Mouse (Mus musculus): ENCODE measurements around the gene Smtnl1. TPM values are rescaled to one million over a fixed set of nuclear protein-coding genes. Genes with fewer than 3 reads are reported as not detected.

The Smtnl1 gene
- total RNA-seq, 1 experiment: 4.9 TPM

- Histone ChIP-seq H3K36me3 (ENCODE audit: control insufficient read depth, insufficient read depth, low read length, poor library complexity, severe bottlenecking) (no peaks in the 10 kb centered on the region), H3K4me1 (ENCODE audit: control insufficient read depth in 2 of 2, insufficient read depth in 2 of 2, low read length in 2 of 2, poor library complexity in 1 of 2) (peaks cover 3 to 10% of the 10 kb centered on the region in 2 experiments; a peak in 1 of 4 replicates), H3K9ac (ENCODE audit: insufficient read depth, low read depth, low read length, poor library complexity, severe bottlenecking) (no peak overlapping the region), H3K27ac (ENCODE audit: insufficient read depth, low read depth, low read length, poor library complexity, severe bottlenecking) (no peak overlapping the region), H3K4me3 (ENCODE audit: insufficient read depth in 1 of 2, low read depth in 1 of 2, low read length in 2 of 2, poor library complexity in 1 of 2, severe bottlenecking in 1 of 2) (no peak overlapping the region), H3K9me3 (ENCODE audit: control insufficient read depth, insufficient read depth, low read depth, low read length) (no peaks in the 10 kb centered on the region)
- no peak for DNase-seq (ENCODE audit: low read depth, low spot score)
- in situ Hi-C loops (cut with MboI; ENCODE audit: low sequenced_read_pairs in 2 of 2, unreplicated experiment in 2 of 2): no loop called here
- no peak for TF ChIP-seq ZC3H11A (IDR thresholded peaks at IDR 0.05; ENCODE audit: borderline replicate concordance, low read depth, low read length)
- TF ChIP-seq ZNF384 (IDR thresholded peaks at IDR 0.05; ENCODE audit: low read depth, low read length): no peak
- TF ChIP-seq HCFC1 (IDR thresholded peaks at IDR 0.05; ENCODE audit: borderline replicate concordance, insufficient read depth, low read length): no peak
- no peak for TF ChIP-seq MAFK (IDR thresholded peaks at IDR 0.05; ENCODE audit: insufficient read depth, low read depth, low read length)
- no peak for TF ChIP-seq CHD2 (IDR thresholded peaks at IDR 0.05; ENCODE audit: low read depth, low read length)
Observed at GRCm38 (mm10) chr2:84773195-84773594, 49.3 kb downstream of the Smtnl1 start.

GRCm38 (mm10) chr2:84772454-84772853 is 50.0 kb downstream of the Smtnl1 start:
- H3K4me1 ChIP-seq (ENCODE audit: control insufficient read depth in 2 of 2, insufficient read depth in 2 of 2, low read length in 2 of 2, poor library complexity in 1 of 2): peaks cover 3 to 10% of the 10 kb centered on the region in 2 experiments; a peak in 1 of 4 replicates
- no peak for DNase-seq (ENCODE audit: low read depth, low spot score)
- no peak overlapping the region for H3K9ac ChIP-seq (ENCODE audit: insufficient read depth, low read depth, low read length, poor library complexity, severe bottlenecking)
- no peak overlapping the region for H3K4me3 ChIP-seq (ENCODE audit: insufficient read depth in 1 of 2, low read depth in 1 of 2, low read length in 2 of 2, poor library complexity in 1 of 2, severe bottlenecking in 1 of 2)
- H3K36me3 ChIP-seq (ENCODE audit: control insufficient read depth, insufficient read depth, low read length, poor library complexity, severe bottlenecking): no peaks in the 10 kb centered on the region
- H3K9me3 ChIP-seq (ENCODE audit: control insufficient read depth, insufficient read depth, low read depth, low read length): no peaks in the 10 kb centered on the region
- no peak overlapping the region for H3K27ac ChIP-seq (ENCODE audit: insufficient read depth, low read depth, low read length, poor library complexity, severe bottlenecking)
- no peak for TF ChIP-seq CHD2 (IDR thresholded peaks at IDR 0.05; ENCODE audit: low read depth, low read length)
- no peak for TF ChIP-seq HCFC1 (IDR thresholded peaks at IDR 0.05; ENCODE audit: borderline replicate concordance, insufficient read depth, low read length)
- TF ChIP-seq ZNF384 (IDR thresholded peaks at IDR 0.05; ENCODE audit: low read depth, low read length): no peak
- no peak for TF ChIP-seq MAFK (IDR thresholded peaks at IDR 0.05; ENCODE audit: insufficient read depth, low read depth, low read length)
- TF ChIP-seq ZC3H11A (IDR thresholded peaks at IDR 0.05; ENCODE audit: borderline replicate concordance, low read depth, low read length): no peak
- in situ Hi-C loops (cut with MboI; ENCODE audit: low sequenced_read_pairs in 2 of 2, unreplicated experiment in 2 of 2): no loop called here

DNA sequence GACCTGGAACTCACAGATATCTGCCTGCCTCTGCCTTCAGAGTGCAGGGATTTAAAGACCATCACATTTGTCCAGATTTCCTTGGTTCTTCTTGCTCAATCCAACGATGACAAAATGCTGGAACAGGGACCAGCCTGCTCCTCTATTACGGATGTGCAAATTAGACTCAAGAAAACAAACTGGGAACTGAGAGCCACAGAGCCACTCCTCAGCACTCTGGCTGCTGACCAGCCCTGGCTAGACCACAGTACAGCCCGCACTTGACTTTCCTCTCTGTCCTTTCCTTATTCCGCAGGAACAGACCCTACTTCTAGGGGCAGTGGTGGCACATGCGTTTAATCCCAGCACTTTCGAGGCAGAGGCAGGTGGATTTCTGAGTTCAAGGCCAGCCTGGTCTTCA is 52.0 kb downstream of the Smtnl1 start:
- TF ChIP-seq ZNF384 (IDR thresholded peaks at IDR 0.05; ENCODE audit: low read depth, low read length): no peak
- DNase-seq (ENCODE audit: low read depth, low spot score): no peak
- Histone ChIP-seq H3K4me1 (ENCODE audit: control insufficient read depth in 2 of 2, insufficient read depth in 2 of 2, low read length in 2 of 2, poor library complexity in 1 of 2) (peaks cover 1 to 10% of the 10 kb centered on the region in 2 experiments; a peak in 1 of 4 replicates), H3K27ac (ENCODE audit: insufficient read depth, low read depth, low read length, poor library complexity, severe bottlenecking) (no peak overlapping the region), H3K4me3 (ENCODE audit: insufficient read depth in 1 of 2, low read depth in 1 of 2, low read length in 2 of 2, poor library complexity in 1 of 2, severe bottlenecking in 1 of 2) (no peak overlapping the region), H3K36me3 (ENCODE audit: control insufficient read depth, insufficient read depth, low read length, poor library complexity, severe bottlenecking) (no peaks in the 10 kb centered on the region), H3K9me3 (ENCODE audit: control insufficient read depth, insufficient read depth, low read depth, low read length) (no peaks in the 10 kb centered on the region), H3K9ac (ENCODE audit: insufficient read depth, low read depth, low read length, poor library complexity, severe bottlenecking) (no peak overlapping the region)
- in situ Hi-C loops (cut with MboI; ENCODE audit: low sequenced_read_pairs in 2 of 2, unreplicated experiment in 2 of 2): no loop called here

DNA sequence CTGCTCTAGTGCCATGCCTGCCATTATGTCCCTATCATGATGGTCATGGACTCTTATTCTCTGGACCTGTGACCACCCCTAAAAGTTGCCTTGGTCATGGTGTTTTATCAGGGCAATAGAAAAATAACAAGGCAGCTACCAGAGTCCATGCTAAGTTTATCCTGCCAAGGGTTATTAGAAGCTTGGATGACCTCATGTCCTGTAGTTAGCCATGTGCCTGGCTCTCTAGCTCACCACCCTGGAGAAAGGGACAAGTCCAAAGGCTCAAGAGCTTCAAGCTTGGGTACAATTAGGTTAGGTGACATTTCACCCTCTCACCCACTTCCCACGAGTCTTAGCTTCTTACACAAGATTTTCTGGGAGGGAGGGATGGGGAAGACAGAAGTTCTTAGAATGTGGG is 59.6 kb downstream of the Smtnl1 start:
- H3K9me3 ChIP-seq (ENCODE audit: control insufficient read depth, insufficient read depth, low read depth, low read length): no peaks in the 10 kb centered on the region
- H3K27ac ChIP-seq (ENCODE audit: insufficient read depth, low read depth, low read length, poor library complexity, severe bottlenecking): no peak overlapping the region
- H3K36me3 ChIP-seq (ENCODE audit: control insufficient read depth, insufficient read depth, low read length, poor library complexity, severe bottlenecking): no peaks in the 10 kb centered on the region
- in situ Hi-C loops (cut with MboI; ENCODE audit: low sequenced_read_pairs in 2 of 2, unreplicated experiment in 2 of 2): no loop called here
- DNase-seq (ENCODE audit: low read depth, low spot score): no peak
- no peak overlapping the region for H3K4me3 ChIP-seq (ENCODE audit: insufficient read depth in 1 of 2, low read depth in 1 of 2, low read length in 2 of 2, poor library complexity in 1 of 2, severe bottlenecking in 1 of 2)
- H3K4me1 ChIP-seq (ENCODE audit: control insufficient read depth in 2 of 2, insufficient read depth in 2 of 2, low read length in 2 of 2, poor library complexity in 1 of 2): peaks cover 2 to 11% of the 10 kb centered on the region in 2 experiments; a peak in 3 of 4 replicates
- TF ChIP-seq MAFK (IDR thresholded peaks at IDR 0.05; ENCODE audit: insufficient read depth, low read depth, low read length) (no peak), ZC3H11A (IDR thresholded peaks at IDR 0.05; ENCODE audit: borderline replicate concordance, low read depth, low read length) (no peak), HCFC1 (IDR thresholded peaks at IDR 0.05; ENCODE audit: borderline replicate concordance, insufficient read depth, low read length) (no peak), ZNF384 (IDR thresholded peaks at IDR 0.05; ENCODE audit: low read depth, low read length) (no peak), CHD2 (IDR thresholded peaks at IDR 0.05; ENCODE audit: low read depth, low read length) (no peak)
- H3K9ac ChIP-seq (ENCODE audit: insufficient read depth, low read depth, low read length, poor library complexity, severe bottlenecking): no peak overlapping the region

DNA sequence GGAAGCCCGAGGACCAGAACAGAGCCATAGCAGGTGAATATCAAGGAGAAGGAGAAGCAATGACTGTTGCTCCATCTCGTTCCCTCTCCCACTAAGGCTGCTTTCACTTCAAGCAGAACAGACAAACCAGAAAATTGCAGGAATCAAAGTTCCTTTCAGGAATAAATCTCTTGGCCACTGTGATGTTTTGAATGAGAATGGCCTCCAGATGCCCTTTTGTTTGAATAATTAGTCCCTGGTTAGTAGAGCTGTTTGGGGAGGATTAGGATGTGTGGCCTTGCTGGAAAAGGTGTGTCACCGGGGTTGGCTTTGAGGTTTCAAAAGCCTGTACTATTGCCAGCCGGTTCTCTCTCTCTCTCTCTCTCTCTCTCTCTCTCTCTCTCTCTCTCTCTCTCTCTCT is 60.2 kb downstream of the Smtnl1 start:
- TF ChIP-seq HCFC1 (IDR thresholded peaks at IDR 0.05; ENCODE audit: borderline replicate concordance, insufficient read depth, low read length) (no peak), CHD2 (IDR thresholded peaks at IDR 0.05; ENCODE audit: low read depth, low read length) (no peak)
- H3K4me1 ChIP-seq (ENCODE audit: control insufficient read depth in 2 of 2, insufficient read depth in 2 of 2, low read length in 2 of 2, poor library complexity in 1 of 2): peaks cover 2 to 12% of the 10 kb centered on the region in 2 experiments; a peak in 3 of 4 replicates
- peak; percentile 63 for DNase-seq (ENCODE audit: low read depth, low spot score)
- in situ Hi-C loops (cut with MboI; ENCODE audit: low sequenced_read_pairs in 2 of 2, unreplicated experiment in 2 of 2): no loop called here
- H3K36me3 ChIP-seq (ENCODE audit: control insufficient read depth, insufficient read depth, low read length, poor library complexity, severe bottlenecking): no peaks in the 10 kb centered on the region
- H3K9ac ChIP-seq (ENCODE audit: insufficient read depth, low read depth, low read length, poor library complexity, severe bottlenecking): no peak overlapping the region
- no peak overlapping the region for H3K4me3 ChIP-seq (ENCODE audit: insufficient read depth in 1 of 2, low read depth in 1 of 2, low read length in 2 of 2, poor library complexity in 1 of 2, severe bottlenecking in 1 of 2)
- no peak overlapping the region for H3K27ac ChIP-seq (ENCODE audit: insufficient read depth, low read depth, low read length, poor library complexity, severe bottlenecking)
- no peaks in the 10 kb centered on the region for H3K9me3 ChIP-seq (ENCODE audit: control insufficient read depth, insufficient read depth, low read depth, low read length)

All from ES-E14 (cell line).